Mouse (Mus musculus): ENCODE data around the gene Pi4k2b.
A peak's percentile ranks its signal among the peaks of the same experiment; 100 is the strongest.
"Not testable (repeated sequence)": the region's sequence is repeated elsewhere in the genome, so short reads cannot be mapped to it uniquely, and the experiment has no call there.

The Pi4k2b gene

GRCm38 (mm10) chr5:52741391-52742111 lies at the start of gene Pi4k2b:
Gene Pi4k2b (plus strand): TSS chr5:52741574.
- DNase-seq (ENCODE audit: low spot score in 2 of 2), result peak; percentile 41 to 47

DNA sequence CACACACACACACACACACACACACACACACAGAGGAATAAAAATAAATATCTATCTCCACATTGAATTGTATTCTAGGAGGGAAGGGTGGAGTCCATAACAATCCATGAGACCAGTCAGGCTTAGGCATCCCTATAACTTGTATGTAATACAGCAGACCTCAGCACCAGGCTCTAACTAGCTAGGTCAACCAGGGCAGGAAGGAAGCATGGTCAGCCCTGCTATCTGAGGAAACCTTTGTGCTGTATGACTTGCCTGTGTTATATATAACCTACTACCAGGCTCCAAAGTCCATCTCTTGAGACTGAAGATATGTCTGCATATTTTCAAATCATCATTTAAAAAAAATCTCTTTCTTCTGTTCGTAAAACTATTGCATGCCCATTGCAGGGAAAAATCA lies 44.1 kb upstream of the Pi4k2b start:
- DNase-seq (ENCODE audit: low spot score in 2 of 2), result no peak

GRCm38 (mm10) chr5:52697882-52698440 lies 43.4 kb upstream of the Pi4k2b start:
- not testable (repeated sequence) for DNase-seq (ENCODE audit: low spot score in 2 of 2)

- no peak for DNase-seq (ENCODE audit: low spot score in 2 of 2)
Observed at GRCm38 (mm10) chr5:52704562-52704961, 36.8 kb upstream of the Pi4k2b start.

GRCm38 (mm10) chr5:52712704-52713103 lies 28.7 kb upstream of the Pi4k2b start:
- no peak for DNase-seq (ENCODE audit: low spot score in 2 of 2)

GRCm38 (mm10) chr5:52716742-52717448 lies 24.5 kb upstream of the Pi4k2b start:
- DNase-seq (ENCODE audit: low spot score in 2 of 2), result no peak

GRCm38 (mm10) chr5:52721003-52721402 lies 20.4 kb upstream of the Pi4k2b start:
- peak; percentile 4 to 5 for DNase-seq (ENCODE audit: low spot score in 2 of 2)

GRCm38 (mm10) chr5:52727747-52728146 lies 13.6 kb upstream of the Pi4k2b start:
- no peak for DNase-seq (ENCODE audit: low spot score in 2 of 2)

- no peak for DNase-seq (ENCODE audit: low spot score in 2 of 2)
Observed at GRCm38 (mm10) chr5:52732811-52733210, 8.6 kb upstream of the Pi4k2b start.

GRCm38 (mm10) chr5:52736046-52736445 lies 5.3 kb upstream of the Pi4k2b start:
- no peak for DNase-seq (ENCODE audit: low spot score in 2 of 2)

DNA sequence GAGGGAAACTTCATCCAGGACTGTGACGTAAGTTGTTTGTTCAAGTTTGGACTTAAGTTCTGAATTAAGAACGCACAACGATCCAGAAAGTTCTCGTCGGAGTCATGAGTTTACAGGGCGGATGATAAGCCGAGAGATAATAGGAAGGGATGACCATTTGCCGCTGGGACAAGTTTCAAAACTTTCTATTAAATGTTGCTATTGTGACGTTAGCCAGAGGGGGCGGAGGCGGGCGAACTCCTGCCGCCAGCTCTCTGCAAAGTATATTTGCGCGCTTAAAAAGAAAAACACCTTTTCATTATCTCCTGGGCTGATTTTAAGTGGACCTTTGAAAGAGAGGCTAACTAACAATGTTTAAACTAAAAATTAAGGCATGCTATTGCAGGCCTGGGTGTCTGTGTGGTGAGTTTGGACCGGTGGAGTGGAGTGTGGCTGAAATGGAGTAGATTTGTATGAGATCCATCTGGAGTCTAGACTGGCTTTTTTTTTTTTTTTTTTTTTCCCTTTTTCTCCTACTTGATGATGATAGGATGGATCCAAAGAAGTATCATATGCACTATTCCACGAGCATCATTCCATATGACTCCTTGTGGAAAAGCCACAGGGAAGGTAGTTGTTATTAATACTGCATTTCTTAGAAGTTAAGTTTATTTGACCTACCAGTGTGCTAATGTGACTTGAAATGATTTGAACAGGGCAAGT lies 889 bp downstream of the Pi4k2b start:
- DNase-seq (ENCODE audit: low spot score in 2 of 2), result peak; percentile 3 to 10

GRCm38 (mm10) chr5:52743231-52743630 lies 1.9 kb downstream of the Pi4k2b start:
- DNase-seq (ENCODE audit: low spot score in 2 of 2), result no peak

DNA sequence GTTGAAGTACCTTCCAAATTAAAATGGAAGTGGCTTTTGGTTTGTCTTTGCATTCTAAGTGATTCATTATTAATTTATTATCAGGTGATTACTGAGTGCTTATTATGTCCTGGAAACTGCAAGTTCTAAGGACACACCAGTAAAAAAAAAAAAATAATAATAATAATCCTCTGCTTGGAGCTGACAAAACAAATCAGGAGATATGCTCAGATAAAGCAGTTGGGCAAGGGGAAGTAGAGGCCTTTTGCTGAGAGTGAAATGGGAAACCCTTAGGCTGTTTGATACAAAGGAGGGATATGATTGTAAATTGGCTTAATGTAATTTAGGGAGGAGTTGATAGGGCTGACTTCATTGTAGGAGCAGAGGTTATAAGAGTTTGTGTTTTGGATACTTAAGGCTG lies 5.5 kb downstream of the Pi4k2b start:
- no peak for DNase-seq (ENCODE audit: low spot score in 2 of 2)

- no peak for DNase-seq (ENCODE audit: low spot score in 2 of 2)
Observed at GRCm38 (mm10) chr5:52748732-52749131, 7.4 kb downstream of the Pi4k2b start.

DNA sequence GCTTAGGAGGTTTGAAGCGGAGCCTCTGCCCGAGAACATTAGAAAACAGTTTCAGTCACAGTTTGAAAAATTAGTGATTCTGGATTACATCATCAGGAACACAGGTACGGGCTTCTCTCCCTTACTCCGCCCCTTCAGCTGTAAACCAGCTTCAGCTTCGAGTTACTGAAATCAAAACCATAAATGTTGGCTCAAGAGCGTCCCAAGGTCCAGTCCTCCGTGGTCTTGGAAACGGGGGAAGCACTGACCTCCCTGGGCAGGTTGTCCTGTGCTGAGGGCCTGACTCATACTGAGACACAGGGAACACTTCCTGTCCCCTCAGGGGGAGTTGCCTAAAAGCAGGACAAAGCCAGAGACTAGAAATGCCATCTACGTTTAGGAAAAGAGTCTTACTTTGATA lies 11.8 kb downstream of the Pi4k2b start:
- no peak for DNase-seq (ENCODE audit: low spot score in 2 of 2)

GRCm38 (mm10) chr5:52754196-52754595 lies 12.8 kb downstream of the Pi4k2b start:
- DNase-seq (ENCODE audit: low spot score in 2 of 2), result no peak

- no peak for DNase-seq (ENCODE audit: low spot score in 2 of 2)
Observed at GRCm38 (mm10) chr5:52755337-52755736, 14.0 kb downstream of the Pi4k2b start.

DNA sequence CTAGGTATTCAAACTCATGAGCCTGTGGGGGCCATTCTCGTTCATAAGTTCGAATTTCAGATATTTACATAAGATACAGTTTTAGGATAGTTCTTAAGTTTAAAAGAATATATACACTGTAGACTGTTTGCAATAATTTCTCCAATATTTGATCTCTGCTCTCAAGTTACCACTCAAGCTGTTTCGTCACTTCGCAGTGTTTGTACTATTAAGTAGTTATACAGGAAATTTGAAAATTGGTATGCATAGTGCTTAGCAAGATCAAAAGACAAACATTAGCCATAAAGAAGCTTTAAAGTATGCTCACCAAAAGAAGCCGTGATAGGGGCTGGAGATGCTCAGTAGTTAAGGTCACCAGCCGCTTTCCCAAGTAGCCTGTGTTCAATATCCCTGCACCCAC lies 14.6 kb downstream of the Pi4k2b start:
- DNase-seq (ENCODE audit: low spot score in 2 of 2), result no peak

DNA sequence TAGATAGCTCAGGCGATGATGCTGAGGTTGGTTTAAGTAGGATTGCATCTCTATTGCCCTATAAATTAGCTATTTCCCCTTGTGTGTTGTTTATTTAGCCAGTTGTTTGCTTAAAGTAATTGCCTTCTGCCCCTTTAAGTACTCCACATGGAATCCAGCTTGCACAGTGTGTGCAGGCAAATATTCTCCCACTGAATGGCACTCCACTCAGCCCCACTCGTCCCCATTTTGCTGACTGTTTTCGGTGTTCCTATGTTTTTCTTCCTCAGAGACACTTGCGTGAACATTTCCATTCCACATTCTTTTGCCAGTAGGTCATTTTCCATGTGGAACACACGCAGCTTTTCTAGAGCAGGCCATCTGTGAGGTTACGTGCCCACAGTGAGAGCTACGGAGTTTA lies 21.2 kb downstream of the Pi4k2b start:
- no peak for DNase-seq (ENCODE audit: low spot score in 2 of 2)

DNA sequence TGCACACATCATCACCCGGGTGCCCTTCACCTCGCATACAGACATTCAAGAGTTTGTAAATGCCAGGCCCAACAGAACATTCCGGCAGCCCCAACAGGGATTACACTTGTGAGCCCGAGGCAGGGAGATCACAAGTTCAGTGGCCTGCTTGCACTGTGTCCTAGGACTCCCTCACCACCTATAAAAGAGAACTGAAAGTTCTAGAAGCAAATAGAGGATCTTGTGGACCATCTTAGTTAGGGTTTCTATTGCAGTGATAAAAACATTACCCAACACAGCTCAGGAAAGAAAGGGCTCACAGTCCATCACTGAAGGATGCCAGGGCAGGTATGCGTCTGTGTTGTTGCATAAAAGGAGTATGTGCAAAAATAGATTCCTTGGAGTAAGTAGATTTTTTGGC lies 32.9 kb downstream of the Pi4k2b start:
- DNase-seq (ENCODE audit: low spot score in 2 of 2), result no peak

DNA sequence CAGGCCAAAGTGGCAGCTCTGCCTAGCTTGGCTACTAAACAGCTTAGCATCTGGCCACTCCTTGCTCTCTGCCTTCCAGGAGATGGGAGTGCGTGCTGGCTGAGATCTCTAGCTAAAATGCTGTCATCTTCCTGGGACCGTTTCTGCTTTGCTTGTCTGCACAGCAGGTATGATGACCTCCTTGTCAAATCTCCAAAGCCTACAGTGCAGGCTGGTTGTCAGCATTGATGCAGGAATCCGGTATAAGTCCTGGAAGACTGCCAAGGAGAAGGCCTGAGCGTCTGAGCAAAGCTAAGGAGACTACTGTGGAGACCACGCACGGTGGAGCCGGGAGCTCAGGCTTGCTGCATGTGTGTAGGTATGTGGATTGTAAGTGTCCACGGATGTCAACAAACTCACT lies 33.9 kb downstream of the Pi4k2b start, which contains the start of gene Zcchc4:
Gene Zcchc4 (plus strand): TSS at position 173 of the 400 bp plus-strand sequence.
- no peak for DNase-seq (ENCODE audit: low spot score in 2 of 2)
